Mouse (Mus musculus) c-Kit-positive CD71-positive TER-119-negative erythroid progenitor cells, embryonic 14.5 days (primary cell): ENCODE measurements around the gene Olfr270.
A peak's percentile ranks its signal among the peaks of the same experiment; 100 is the strongest.

ENCODE experiments used
- DNase-seq: peaks from one replicate; pipeline ENCODE4 v3.0.0-alpha.2; 2013; ENCODE audit warnings: low read depth

Olfr270 gene

DNA sequence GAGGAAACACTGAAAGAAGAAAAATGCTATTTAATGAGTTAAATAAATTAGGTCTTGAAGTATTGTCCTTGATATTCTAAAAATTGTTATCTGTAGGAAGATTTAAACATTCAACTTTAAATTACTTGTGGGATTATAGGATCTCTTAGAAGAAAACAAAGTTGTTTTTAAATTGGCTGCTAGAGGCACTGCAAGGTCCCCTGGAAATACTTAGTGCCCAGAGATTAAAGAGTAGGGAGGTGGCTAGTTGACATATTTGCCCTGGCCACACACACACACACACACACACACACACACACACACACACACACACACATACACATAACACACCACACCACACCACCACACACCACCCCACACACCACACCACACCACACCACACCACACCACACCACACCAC lies at the start of gene Olfr270:
TSS of gene Olfr270 (plus strand) at position 301 of the 400 bp plus-strand sequence.
- no peak for DNase-seq

DNA sequence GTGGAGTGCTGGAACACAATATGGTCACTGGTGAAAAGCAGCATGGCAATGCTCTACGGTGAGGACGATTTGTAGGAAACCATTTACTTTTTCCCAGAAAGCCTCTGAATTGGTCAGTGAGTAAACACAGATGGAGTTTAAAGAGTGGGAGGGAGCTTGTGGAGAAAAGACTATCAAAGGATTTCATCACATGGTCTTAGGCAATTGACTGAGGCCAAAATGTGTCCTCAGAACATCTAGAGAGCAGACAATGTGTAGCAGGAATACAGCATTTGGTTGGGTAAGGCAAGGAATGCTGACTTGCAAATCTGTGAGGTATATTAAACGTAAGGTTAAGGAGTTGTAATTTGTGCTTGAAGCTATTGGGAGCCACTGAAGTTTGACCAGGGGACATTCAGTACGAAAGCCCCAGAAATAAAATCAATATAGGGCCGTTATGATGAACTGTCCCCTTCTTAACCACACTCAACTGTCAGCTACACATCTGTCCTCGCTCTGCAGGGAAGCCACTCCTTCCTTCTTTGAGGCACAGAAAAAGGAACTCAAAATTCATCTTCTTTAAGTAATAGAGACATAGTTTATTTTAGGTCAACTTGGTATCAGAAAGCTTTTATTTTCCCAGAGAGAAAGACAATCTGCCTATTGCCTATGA lies 47.6 kb upstream of the Olfr270 start:
- no peak for DNase-seq

DNA sequence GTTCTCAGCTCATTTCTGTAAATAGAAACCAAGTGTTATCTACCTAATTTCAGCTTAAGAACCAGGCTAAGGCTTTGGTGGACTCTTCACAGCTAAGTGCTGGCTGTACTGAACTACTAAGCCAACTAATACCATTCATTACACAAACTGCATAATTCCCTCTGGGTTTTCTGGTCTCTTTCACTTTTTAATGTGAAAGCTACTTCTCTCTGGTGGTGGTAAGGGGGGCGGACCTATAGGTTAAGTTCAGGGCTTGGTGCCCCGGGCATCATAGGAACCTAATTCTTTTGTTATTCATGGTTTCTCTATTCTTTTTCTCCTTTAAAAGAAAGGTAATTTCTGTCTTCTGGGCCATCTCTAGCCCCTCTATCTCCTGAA lies 47.0 kb upstream of the Olfr270 start:
- no peak for DNase-seq

DNA sequence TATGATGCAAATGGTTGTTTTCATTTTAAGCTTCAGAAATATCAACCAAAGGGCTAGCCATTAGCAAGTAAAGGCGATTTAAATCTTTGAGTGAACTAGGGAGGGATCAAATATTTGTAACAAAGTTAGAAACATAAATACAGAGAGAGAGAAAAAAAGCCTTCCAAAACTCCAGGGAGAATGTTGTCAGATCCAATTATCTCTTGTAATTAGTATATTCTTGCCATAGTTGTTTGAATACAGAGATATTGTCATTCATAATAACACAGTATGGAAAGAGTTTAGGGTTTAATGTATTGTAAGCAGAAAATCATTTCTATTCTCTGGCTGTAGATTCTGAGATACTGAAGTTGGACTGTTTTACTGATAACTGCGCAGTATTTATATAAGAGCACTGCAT lies 45.3 kb upstream of the Olfr270 start, which contains the start of gene Olfr272:
TSS of gene Olfr272 (minus strand) at position 101 of the 400 bp plus-strand sequence.
- DNase-seq: no peak

DNA sequence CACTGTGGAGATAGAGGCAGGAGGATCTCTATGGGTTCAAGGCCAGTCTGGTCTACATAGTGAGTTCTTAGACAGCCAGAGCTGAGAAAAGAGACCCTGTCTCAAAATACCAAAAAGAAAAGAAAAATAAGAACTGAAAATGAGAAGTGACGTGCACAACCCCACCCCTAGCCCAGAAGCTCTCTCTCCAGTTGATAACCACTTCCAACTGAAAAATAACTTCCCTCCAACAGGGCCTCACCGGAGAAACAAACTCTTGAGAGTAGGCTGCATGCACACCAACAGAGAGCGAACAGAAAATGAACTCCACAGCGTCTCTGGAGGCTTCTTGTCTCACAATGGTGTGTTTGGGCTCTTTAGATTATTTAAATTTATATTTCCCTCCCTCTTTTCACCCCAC lies 33.9 kb upstream of the Olfr270 start:
- DNase-seq: no peak

DNA sequence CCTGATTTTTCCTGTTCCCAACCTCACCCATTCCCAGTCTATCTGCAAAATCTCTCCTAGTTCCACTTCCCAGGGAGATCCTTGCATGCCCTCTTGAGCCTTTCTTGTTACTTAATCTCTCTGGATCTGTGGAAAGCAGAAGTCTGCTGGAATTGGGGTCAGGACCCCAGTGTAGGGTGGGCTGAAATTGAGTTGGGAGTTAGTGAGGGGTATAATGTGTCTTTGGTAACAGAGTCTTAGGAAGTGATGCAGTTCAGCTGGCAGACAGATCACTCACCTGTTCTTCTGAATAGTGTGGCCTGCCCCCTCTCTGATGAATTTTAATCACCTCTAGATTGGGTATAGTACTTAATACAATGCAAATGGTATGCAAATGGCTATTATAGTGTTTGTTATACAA lies 17.7 kb upstream of the Olfr270 start:
- no peak for DNase-seq

DNA sequence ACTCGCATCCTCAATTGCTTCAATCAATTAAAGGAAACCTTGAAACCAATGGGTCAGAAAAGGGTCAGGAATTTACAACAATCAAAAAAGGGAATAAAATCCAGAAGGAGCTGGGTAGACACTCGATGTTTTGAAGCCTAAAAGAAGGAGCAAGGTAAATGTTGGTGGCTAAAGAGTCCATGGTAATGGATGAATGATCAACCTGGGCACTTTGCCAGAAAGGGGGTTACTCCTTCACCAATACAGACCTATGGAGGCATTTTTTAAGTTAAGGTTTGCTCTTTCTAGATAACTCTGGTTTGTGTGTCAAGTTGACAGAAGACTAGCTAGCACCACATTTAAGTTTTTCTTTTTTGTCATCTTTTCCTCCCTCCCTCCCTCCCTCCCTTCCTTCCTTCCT lies 15.3 kb upstream of the Olfr270 start:
- DNase-seq: no peak

DNA sequence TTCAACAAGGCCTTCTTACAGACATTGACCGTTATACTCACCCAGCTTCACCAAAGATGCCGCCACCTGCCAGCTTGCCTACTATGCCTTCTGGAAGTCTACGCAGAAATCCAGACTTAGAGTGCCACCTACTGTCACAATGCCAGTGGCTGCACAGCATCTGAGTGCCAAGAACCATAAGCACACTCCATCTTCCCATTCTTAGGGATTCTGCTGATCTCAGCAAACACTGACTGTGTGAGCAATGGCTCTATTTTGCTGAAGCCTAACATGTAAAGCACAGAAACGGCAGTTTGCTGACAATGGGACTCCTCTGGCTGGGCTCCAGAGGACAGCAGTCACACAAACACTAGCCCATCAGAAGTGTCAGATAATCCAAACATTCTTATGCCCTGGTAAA lies 5.7 kb upstream of the Olfr270 start:
- no peak for DNase-seq

DNA sequence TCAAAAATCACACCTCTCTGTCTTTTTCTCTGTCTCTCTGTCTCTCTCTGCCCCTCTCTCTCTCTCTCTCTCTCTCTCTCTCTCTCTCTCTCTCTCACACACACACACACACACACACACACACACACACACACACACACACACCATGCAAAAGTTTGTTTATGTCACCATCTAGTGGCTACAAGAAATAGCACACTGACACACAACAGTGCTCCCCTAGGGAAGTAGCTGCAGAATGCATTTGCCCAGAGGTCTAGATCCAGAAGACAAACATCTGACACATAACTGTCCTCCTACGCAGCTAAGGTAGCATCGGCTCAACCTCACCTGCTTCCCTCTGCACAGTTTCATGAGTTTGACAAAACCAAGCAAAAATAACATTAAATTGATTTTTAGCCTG lies 20.9 kb downstream of the Olfr270 start:
- no peak for DNase-seq

DNA sequence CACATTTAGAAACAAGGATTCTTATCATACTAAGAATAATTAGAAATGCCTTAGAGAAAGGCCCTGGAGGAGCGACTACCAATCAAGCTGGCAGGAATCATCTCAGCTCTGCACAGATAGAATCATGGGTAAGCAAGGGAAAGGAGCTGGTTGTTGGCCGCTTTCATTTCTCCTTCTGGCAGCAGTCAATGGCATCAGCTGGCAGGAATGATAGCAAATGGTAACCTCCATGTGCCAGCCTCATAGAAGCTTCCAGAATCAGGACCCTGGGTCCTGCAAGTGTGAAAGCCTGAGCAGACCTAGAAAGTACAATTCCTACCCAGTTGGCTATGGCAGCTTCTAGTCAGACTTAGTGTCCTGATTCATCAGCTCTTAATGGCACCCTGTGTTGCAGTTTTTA lies 21.9 kb downstream of the Olfr270 start:
- DNase-seq: no peak

DNA sequence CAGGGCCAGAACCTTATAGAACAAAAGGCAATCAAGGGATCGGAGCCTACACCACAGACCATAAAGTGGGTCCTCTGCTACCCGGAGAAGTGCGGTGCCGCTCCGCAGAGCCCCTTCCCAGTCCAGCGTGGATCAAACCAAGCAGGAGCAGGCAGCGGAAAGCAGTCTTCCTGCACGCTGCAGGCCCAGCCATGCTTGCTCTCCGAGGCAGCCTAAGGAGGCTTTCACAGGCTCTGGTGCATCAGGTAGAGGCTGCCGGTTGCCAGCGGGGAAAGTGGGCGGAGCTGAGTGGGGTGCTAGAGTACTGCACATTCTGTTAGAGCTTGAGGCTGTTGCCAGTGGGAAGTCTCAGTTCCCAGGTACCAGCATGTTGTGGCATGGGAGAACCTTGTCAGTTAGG lies 24.9 kb downstream of the Olfr270 start, which contains the start of gene Nipsnap3a:
TSS of gene Nipsnap3a (plus strand) at position 25 of the 400 bp plus-strand sequence.
- DNase-seq: no peak

DNA sequence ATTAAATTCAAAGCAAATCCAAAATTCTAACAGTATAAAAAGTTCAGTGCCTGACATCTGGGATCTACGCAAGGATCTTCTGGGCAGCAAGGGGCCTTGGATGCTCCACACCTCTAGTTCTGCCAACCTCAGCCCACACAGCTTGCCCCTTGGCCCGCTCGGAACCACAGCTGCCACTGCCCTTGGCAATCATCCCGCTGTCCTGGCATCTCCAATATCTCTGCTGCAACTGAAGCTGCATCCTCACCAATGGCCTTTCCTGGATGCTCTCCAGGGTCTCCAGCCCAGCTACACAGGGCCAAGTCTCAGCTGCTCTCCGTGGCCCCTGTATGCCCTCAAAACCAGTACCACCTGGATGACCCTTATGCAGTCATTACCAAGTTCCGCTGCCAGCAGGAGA lies 35.1 kb downstream of the Olfr270 start:
- DNase-seq: no peak

DNA sequence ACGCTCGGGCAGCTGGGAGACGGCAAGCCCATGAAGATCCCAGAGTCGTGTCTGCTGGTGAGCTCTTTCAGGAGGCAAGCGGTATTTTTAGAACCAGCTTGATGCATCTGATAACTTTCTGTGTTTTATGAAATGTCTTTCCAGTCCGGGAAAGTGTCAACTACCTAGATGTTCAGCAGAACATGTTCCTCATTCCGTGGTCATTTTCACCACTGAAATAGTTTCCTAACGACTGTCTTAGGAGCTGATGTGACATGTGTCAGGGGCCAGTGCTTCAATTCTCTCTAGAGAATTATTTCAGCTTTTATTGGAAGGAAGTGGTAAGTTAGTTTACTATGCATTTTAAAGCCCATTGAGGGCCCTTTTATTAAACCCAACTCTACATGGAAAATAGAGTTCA lies 35.8 kb downstream of the Olfr270 start:
- no peak for DNase-seq

DNA sequence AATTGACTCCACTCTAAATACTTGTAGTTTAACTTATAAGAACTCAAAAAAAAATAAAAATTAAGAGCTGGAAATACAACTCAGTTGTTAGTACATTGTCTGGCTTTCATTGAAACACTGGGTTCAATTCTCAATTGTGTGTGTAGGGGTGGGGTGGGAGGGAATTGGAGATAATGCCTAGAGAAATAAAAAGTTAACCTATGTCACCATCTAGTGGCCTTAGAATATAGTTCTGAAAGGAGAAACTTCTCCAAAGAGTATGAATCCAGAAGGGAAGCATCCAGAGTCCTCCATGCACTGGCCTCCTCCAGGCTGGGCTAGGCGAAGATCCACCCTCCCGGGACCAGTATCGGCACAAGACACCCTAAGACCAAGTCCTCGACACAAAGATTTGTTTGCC lies 44.8 kb downstream of the Olfr270 start:
- DNase-seq: no peak

DNA sequence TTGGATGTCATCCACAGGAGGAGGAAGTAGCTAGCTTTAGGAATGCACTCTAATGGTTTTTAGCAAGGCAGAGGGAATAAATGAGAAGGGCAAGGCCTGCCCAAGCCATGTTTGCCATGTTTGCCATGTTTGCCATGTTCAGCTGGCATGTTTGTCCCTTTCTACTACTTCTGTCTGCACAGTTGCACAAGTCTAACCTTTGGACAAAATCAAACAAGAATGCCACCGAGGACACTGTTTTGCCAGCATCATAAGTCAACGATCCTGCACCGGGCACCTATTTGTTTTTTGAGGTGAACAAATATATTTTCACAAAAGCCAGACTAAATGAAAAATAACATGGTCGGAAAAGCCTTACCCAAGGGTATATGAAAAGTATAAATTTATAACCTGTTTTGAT lies 45.5 kb downstream of the Olfr270 start:
- no peak for DNase-seq

DNA sequence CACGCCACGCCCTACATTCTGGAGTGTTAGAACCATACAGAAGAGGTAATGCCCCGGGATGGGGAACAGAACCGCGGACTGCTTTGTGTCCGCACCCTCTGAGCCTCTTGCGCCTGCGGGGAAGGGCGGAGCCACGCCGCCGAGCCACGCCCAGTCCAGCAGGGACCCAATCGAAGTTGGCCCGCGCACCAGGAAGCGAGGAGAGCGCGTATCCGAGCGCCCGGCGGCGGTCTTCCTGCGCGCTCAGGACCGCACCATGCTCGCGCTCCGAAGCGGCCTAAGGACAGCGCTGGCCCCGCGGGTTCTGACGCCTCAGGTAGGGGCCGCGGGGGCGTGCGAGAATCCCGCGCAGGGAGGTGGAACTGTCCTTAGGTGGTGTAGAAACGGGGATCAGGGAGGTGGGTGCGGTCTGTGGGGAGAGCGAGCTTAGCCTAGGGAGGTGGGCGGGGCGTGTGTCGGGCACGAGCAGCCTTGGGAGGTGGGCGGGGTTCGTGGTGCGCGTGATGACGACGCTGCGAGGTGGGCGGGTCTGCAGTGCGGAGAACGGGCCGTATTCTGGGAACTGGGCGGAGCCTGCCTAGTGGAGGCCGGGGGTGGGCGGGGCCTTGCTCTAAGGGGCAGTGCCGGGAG lies 47.5 kb downstream of the Olfr270 start, which contains the start of gene Nipsnap3b:
TSS of gene Nipsnap3b (plus strand) at position 149 of the 630 bp plus-strand sequence.
- DNase-seq: peak; percentile 90

DNA sequence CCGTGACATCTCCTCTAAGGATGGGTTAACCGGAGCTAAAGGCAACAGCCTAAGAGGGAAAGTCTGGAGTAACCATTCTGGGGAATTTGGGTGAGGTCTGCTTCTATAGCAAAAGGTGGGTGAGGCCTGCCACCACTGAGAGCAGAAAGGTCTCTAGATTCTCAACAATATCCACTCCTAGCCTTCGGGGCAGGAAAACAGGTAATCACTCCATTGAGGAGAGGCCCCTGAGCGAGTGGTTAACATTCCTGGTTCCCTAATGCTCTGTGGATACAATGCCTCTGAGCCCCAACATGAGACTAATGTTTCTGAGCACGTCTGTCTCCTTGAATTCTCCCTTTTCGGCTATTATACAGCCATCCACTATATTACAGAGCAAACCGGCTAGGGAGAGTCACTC lies 50.1 kb downstream of the Olfr270 start:
- DNase-seq: no peak

DNA sequence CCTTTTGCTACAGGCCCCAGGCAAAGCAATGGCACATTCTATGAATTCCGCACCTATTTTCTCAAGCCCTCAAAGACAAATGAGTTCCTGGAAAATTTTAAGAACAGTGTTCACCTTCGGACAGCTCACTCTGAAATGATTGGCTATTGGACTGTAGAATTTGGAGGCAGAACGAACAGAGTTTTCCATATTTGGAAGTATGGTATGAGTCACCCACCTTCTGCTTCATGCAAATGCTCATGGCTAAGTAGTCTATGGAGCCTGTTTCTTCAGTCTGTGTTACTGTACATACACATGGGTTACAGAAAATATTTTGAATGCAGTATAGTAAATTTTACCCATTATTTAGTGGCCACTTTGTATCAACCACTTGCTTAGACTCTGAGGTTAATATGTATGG lies 50.7 kb downstream of the Olfr270 start:
- DNase-seq: no peak

DNA sequence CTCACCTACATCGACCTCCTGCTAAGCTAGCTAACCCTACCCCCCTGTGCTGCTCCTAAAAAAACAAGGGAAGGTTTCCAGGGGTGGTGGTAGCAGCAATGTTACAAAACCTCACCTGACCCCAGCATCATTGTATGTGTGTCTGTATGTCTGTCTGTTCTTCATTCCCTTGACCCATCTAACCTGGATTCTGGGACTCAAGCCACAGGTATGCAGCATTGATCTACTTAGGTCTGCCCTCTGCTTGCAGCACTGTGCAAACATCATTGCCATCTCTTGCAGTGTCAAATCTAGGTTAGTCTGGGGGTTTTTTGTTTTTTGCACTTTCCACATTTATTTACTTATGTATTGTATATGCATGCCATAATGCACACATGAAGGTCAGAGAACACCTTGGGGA lies 54.0 kb downstream of the Olfr270 start:
- no peak for DNase-seq
